Mouse (Mus musculus): ENCODE data around the gene Hist1h1c.
"Not testable (repeated sequence)": the region's sequence is repeated elsewhere in the genome, so short reads cannot be mapped to it uniquely, and the experiment has no call there.

Hist1h1c gene

GRCm38 (mm10) chr13:23761871-23762821 is 23.5 kb downstream of the Hist1h1c start, which contains the start of gene Hist1h3a:
TSS of gene Hist1h3a (minus strand) at chr13:23762386.
- DNase-seq = peak; percentile 43 to 58

GRCm38 (mm10) chr13:23763242-23763585 is 24.6 kb downstream of the Hist1h1c start:
- DNase-seq = no peak

GRCm38 (mm10) chr13:23763586-23764323 is 25.1 kb downstream of the Hist1h1c start, which contains the start of gene Hist1h1a:
TSS of gene Hist1h1a (plus strand) at chr13:23763666.
- peak; percentile 77 to 81 for DNase-seq

GRCm38 (mm10) chr13:23764324-23765171 is 25.9 kb downstream of the Hist1h1c start:
- DNase-seq = no peak

- DNase-seq = no peak
Measured at GRCm38 (mm10) chr13:23765172-23765513, 26.5 kb downstream of the Hist1h1c start.

GRCm38 (mm10) chr13:23766772-23767171 is 28.2 kb downstream of the Hist1h1c start:
- no peak for DNase-seq

- no peak for DNase-seq
Measured at GRCm38 (mm10) chr13:23768834-23769397, 30.3 kb downstream of the Hist1h1c start.

- DNase-seq = not testable (repeated sequence)
Measured at GRCm38 (mm10) chr13:23769613-23770012, 31.0 kb downstream of the Hist1h1c start, which contains the start of gene Trim38. TSS of gene Trim38 (plus strand) at chr13:23769913.

- DNase-seq = no peak
Measured at GRCm38 (mm10) chr13:23772561-23773313, 34.1 kb downstream of the Hist1h1c start.

GRCm38 (mm10) chr13:23778339-23778738 is 39.7 kb downstream of the Hist1h1c start:
- DNase-seq = no peak

GRCm38 (mm10) chr13:23779025-23779424 is 40.4 kb downstream of the Hist1h1c start:
- DNase-seq = no peak
